Mouse (Mus musculus): ENCODE data around the gene Tbc1d16. TPM values are rescaled to one million over a fixed set of nuclear protein-coding genes. Genes with fewer than 3 reads are reported as not detected.
A peak's percentile ranks its signal among the peaks of the same experiment; 100 is the strongest.
"Not testable (repeated sequence)": the region's sequence is repeated elsewhere in the genome, so short reads cannot be mapped to it uniquely, and the experiment has no call there.

Tbc1d16 gene
- total RNA-seq, 2 experiments from 2014 or later, result 60.5 to 63.4 TPM

DNA sequence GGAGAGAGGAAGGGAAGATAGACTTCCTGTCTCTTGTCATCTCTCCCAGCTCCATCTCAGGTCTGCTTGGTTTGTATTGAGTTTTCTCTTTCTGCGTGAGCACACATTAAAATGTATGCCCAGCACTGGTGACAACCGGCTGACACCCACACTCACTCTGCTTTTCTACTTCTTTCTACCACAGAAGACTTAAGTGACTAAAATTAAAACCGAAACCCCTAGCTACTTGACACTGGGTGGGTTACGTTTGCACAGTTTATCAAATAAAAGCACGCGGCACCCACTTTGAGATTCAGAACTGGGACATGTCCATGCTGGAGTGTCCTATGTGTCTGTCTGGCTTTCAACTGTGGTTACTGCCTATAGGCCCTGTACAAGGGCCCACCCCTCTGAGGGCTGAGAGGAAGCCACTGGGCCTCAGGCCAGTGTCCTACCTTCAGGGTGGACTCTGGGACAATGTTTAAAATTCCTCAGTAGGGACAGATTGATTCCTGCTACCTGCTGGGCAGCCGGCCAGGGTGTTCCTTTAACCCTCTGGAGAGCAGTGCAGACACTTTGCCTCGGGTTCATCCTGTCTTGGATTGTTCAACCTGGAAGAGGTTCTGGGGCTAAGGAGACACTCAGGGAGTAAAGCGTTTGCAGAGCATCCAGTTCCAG lies 118.8 kb downstream of the Tbc1d16 start:
- DNase-seq, result no peak

DNA sequence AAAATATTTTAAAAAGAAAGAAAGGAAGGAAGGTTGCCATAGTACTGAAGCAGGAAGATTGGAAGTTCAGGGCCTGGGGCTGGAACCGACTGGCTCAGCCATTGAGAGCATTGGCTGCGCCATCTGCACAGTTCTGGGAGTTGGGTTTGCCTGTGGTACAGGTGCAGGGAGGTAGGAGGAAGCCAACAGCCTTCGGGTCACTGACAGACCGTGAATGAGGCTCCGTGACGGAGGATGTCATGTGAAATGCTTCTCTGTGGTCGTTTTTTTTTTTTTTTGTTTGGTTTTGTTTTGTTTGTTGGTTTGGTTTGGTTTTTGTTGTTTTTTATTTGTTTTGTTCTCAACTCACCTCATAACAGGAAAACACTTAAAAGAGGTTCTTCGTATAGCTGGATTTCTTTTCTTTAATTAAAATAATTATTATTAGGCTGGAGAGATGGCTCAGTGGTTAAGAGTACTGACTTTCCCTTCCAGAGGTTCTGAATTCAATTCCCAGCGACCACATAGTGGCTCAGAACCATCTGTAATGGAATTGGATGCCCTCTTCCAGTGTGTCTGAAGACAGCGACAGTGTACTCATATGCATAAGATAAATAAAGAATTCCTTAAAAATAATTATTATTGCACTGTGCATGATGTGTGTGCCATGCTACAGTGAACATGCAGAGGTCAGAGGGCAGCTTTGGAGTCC lies 119.6 kb downstream of the Tbc1d16 start:
- DNase-seq, result no peak

DNA sequence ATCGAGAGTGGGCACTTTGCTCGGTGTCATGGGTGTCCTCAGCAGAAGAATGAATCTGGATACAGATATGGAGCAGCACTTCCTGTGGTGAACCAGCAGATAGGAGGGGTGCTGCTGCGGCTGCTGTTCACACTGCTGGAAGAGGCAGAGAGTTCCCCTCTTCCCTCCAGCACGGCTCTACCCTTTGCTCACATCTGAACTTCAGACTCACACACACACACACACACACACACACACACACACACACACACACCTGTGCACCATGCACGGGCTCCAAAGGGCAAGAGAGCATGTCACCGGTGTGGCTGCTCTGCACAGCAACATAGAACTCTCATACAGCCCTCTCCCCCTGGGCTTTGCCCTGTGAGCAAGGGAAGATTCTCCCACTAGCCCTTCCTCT lies 122.0 kb downstream of the Tbc1d16 start:
- no peak for DNase-seq

DNA sequence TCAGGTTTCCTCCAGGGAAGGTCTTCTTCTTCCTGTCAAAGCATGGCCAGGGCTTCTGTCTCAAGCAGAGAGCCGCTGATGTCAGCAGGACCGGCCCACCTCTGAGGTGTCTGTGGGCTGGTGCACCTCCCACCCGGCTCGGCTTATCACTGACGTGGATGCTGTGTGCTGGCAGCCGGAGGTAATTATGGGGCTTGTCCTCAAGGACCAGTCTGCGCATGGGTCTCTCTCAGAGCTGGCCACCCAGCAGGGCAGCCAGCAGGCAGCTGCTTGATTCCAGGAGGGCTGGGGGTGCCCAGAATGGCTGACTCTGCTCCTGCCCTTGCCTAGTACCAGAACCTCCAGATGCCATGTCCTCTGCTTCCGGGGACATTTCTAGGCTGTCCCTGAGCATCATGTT lies 122.6 kb downstream of the Tbc1d16 start:
- peak; percentile 54 for DNase-seq

DNA sequence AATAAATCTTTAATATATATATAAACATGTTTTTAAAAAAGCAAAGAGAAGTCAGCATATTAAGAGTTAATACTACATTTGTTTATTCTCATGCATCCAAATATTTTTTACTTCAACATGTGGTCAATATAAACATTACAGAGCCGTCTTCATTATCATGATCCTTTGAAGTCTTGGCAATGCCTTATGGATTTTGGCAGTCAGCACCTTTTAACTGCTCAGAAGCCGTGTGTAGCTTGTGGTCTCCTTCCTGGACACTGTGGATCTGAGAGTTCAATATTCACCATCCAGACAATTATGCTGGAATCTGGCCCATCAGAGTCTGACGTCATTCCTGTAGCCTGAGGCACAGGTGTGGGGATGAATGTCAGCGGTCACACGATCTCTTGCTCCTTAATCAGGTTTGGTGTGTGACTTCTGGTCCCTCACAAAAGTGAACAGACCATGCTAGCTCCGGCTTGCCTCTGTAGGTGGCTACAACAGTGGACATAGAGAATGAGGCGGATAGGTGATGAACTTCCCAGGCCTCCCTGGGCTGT lies 123.2 kb downstream of the Tbc1d16 start:
- no peak for DNase-seq

DNA sequence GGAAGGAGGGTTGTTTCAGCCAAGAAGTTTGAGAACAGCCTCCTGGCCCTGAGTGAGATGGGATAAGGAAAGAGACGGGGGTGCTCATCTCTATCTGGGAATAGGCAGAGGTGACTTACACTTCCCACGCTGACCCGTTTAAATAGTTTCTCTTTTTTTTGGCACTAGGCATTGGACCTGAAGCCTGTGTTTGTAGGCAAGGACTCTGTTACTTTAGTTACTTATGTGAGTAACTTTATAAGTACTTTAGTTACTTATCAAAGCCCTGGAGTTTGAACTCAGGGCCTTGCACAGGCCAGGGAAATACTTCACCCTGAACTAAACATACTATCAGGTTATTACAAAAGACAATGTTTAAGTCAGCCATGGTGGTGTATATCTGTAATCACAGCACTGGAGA lies 124.3 kb downstream of the Tbc1d16 start:
- no peak for DNase-seq

DNA sequence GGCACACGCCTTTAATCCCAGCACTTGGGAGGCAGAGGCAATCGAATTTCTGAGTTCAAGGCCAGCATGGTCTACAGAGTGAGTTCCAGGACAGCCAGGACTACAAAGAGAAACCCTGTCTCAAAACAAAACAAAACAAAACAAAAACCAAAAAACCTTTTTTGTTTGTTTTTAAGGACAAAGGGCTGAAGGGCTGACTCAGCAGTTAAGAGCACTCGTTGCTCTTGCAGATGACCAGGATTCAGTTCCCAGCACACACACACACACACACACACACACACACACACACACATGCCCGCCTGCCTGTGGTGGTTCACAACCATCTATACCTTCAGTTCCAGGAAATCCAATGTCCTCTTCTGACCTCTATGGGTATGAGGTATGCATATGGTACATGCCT lies 127.9 kb downstream of the Tbc1d16 start:
- DNase-seq, result not testable (repeated sequence)

DNA sequence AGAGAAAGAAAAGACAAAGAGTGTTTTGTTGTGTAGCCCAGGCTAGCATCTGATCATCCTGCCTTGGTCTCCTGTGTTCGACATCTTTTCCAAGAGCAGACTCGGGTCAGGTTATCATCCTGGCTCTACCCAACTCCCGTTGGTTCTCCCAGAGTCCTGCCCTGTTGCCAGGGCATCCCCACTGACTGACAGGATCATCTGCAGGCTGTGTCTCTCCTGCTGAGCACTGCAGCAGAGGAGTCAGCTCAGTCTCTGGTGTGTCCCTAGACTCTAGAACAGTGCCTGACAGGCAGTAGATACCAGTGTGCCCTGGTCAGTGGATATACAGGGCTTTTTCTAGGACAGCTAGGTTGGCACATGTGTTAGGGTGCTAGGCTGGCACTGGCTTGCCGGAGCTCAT lies 130.1 kb downstream of the Tbc1d16 start:
- no peak for DNase-seq

DNA sequence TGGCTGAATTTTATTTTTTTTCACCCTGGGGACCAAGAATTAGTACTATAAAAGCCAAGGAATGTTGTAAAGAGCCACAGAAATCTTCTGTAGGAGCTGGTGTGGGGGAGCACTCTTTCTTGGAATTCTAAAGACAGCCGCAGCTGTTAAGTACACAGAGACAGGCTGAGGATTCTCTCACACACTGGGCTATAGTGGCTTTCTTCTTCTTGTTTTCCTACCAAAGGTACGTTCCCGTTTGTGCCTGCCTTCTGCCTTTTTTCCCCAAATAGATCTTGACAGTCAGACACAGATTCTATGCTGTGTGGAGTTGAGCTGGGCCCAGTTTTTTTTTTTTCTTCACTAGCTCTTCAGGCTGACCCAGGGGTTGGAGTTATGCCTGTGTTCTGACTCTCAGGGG lies 132.9 kb downstream of the Tbc1d16 start:
- no peak for DNase-seq

DNA sequence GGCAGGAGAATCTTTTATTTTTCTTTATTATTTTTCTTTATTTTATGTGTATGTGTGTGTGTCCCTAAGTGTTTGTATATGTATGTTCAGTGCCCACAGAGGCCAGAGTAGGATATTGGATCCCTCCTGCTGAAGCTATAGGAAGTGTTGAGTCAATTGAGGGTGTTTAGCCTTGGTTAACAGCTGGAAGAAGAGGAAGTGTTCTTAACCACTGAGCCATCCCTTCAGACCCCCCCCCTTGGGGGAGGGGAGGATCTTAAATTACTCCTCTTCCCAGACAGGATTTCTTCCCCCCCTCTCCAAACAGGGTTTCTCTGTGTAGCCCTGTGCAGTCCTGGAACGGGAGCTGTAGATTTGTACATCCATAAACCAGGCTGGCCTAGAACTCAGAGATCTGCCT lies 135.0 kb downstream of the Tbc1d16 start:
- no peak for DNase-seq

Small RNA genes within 50 kb of the gene (microRNA-seq; reads per million reads assigned to microRNA genes)
- 5.3 to 6.2 reads per million in 2 experiments for gene Mir6934

Other genes starting within 250 kb of the Tbc1d16 start
- gene Enpp7, start 240.3 kb downstream of the Tbc1d16 start, total RNA-seq (2021), result not detected
- 1 to 10 TPM; 7.6 to 7.8 TPM for gene Cbx2, start 205.5 kb downstream of the Tbc1d16 start, total RNA-seq (2021)
- gene Cbx8, start 187.5 kb downstream of the Tbc1d16 start, total RNA-seq (2021), result 1 to 10 TPM; 5.6 to 5.7 TPM
- gene Cbx4, start 142.3 kb downstream of the Tbc1d16 start, total RNA-seq (2021), result 10 to 100 TPM; 30.5 to 34.9 TPM
- 1 to 10 TPM in 1 of 2 experiments, under 1 TPM in 1; 0.27 to 1.4 TPM for gene Ccdc40, start 73 bp upstream of the Tbc1d16 start, total RNA-seq (2021)
- 10 to 100 TPM; 52.1 to 53.2 TPM for gene Gaa, start 39.4 kb upstream of the Tbc1d16 start, total RNA-seq (2021)
- gene Eif4a3, start 71.6 kb upstream of the Tbc1d16 start, total RNA-seq (2021), result 100 to 1,000 TPM; 141 to 154 TPM
- under 1 TPM; 0.16 to 0.21 TPM for gene Card14, start 79.3 kb upstream of the Tbc1d16 start, total RNA-seq (2021)
- 1 to 10 TPM; 7.0 to 7.7 TPM for gene Sgsh, start 127.0 kb upstream of the Tbc1d16 start, total RNA-seq (2021)
- gene Slc26a11, start 127.1 kb upstream of the Tbc1d16 start, total RNA-seq (2021), result 1 to 10 TPM; 3.0 to 3.9 TPM
- 10 to 100 TPM; 17.2 to 19.7 TPM for gene Rnf213, start 164.6 kb upstream of the Tbc1d16 start, total RNA-seq (2021)